Mouse (Mus musculus): ENCODE measurements around the gene Serpinf1.
"Not testable (repeated sequence)": the region's sequence is repeated elsewhere in the genome, so short reads cannot be mapped to it uniquely, and the experiment has no call there.

Gene Serpinf1

DNA sequence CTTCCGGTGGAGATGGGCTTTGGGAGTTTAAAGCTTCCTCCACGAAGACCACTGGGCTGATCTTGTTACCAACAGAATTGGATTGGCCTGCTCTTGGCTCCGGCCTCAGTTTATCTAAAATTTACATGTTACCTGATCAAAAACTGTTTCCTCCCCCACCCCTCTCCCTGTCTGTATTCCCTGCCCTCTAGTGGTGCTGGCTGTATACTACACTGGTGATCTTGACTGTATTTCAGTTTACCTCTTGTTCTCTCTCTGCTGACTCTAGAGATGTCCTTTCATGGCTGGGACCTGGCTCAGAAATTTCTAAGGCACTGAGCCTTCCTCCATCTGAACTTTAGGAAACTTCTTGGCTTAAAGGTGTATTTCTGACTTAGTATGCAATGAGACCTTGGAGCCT lies 35.7 kb upstream of the Serpinf1 start:
- in situ Hi-C loops (cut with MboI; ENCODE audit: low pct_unique_long_range_greater_than_20kb in 1 of 2, low sequenced_read_pairs in 2 of 2, unreplicated experiment in 1 of 2) = no loop called here

DNA sequence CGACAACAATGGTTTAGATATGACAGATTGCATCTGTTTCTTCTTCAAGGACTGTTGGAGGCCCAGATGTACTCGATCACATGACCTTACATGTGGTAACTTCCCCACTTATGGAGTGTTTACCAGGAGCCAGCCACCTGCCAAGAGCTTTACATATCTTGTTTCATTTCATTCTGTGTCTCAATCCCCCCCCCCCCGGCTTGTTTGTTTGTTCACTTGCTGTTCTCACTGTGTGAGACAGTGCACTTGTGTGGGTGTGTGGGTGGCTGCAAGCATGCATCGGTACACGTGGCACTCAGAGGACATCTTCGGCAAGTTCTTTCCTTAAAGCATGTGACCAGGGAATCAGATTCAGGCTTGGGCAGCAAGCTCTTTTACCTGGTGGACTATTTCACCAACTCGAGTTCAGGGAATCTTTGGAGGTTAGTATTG lies 34.0 kb upstream of the Serpinf1 start:
- in situ Hi-C loops (cut with MboI; ENCODE audit: low pct_unique_long_range_greater_than_20kb in 1 of 2, low sequenced_read_pairs in 2 of 2, unreplicated experiment in 1 of 2) = no loop called here

DNA sequence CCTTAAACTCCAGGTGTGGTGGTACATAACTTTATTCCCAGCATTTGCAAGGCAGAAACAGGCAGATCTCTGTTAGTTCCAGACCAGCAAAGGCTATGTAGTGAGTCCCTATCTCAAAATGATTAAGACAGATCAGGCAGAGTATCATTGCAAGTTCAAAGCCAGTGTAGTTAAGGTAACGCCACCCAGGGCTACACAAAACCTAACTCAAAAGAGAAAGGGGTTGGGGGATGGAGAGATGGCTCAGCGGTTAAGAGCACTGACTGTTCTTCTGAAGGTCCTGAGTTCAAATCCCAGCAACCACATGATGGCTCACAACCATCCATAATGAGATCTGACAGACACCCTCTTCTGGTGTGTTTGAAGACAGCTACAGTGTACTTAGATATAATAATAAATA lies 33.5 kb upstream of the Serpinf1 start:
- in situ Hi-C loops (cut with MboI; ENCODE audit: low pct_unique_long_range_greater_than_20kb in 1 of 2, low sequenced_read_pairs in 2 of 2, unreplicated experiment in 1 of 2) = not testable (repeated sequence)

DNA sequence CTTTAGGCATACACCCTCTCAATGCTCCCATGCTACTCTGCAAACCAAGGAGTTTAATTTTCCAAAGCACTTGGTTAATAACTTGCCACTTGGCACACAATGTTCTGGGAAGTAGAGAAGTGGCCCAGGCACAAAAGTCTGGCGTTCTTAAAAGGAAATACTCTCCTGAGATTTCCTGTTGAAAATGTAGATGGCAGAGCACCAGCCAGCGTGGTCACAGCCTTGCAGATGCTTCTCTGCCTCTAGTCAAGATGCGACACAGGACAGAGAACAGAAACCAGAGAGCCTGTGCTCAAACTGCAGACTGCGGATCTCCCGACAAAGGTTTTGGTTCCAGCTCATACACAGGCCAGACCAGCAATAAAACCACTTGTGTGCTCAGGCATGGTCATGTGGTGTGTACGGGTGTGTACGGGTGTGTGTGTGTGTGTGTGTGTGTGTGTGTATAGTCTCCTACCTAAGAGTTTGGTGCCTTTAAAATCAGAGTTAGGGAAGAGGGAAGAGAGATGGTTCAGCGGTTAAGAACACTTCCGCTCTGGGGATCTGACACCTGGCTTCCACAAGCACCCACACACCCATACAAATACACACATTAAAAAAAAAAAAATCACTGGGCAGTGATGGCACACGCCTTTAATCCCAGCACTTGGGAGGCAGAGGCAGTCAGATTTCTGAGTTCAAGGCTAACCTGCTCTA lies 32.7 kb upstream of the Serpinf1 start:
- in situ Hi-C loops (cut with MboI; ENCODE audit: low pct_unique_long_range_greater_than_20kb in 1 of 2, low sequenced_read_pairs in 2 of 2, unreplicated experiment in 1 of 2) = no loop called here

DNA sequence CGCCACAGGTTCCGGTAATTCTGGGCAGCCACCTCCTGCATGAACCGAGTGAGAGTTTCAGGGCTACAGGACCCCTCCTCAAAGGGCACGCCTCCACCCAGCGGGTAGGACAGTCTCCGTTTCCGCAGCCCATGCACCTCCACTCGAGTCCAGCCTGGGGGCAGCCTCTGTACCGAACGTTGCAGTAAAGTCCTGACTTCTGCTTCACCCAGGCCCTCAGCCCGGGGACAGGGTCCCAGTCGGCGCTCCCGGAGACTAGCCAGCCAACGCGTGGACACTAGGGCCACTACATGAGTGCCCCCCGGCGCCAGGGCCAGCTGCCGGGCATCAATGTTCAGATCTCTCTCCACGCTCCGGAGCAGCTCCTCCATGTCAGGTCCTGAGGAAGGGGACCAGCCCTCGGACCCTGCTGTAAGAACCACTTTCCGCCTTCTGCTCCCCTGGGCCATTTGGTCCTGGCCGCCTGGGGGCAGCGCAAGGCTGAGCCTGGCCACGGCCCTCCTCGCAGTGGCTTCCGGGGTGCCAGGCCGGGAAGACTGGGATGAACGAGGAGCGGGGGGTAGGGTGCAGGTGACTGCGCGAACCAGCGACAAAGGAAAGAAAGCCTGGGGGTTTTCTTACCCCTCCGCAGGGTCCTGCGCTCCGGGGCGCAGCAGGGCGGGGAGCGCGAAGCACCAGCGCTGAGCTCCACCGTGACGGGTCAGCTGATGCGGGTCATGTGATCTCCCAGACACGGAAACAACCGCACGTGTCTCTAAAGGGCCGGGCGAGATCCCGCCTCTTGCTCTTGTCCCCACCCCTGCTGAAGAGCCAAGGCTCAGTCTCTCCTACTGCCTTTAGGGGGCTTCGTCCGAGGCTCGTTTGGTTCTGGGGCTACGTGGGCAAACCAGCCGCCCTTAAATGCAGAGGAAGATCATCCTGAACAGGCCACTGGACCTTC lies 31.8 kb upstream of the Serpinf1 start, which contains the start of gene Wdr81:
Gene Wdr81, minus strand, starts transcription at position 727 of the 940 bp plus-strand sequence.
- in situ Hi-C loops (cut with MboI; ENCODE audit: low pct_unique_long_range_greater_than_20kb in 1 of 2, low sequenced_read_pairs in 2 of 2, unreplicated experiment in 1 of 2) = no loop called here

DNA sequence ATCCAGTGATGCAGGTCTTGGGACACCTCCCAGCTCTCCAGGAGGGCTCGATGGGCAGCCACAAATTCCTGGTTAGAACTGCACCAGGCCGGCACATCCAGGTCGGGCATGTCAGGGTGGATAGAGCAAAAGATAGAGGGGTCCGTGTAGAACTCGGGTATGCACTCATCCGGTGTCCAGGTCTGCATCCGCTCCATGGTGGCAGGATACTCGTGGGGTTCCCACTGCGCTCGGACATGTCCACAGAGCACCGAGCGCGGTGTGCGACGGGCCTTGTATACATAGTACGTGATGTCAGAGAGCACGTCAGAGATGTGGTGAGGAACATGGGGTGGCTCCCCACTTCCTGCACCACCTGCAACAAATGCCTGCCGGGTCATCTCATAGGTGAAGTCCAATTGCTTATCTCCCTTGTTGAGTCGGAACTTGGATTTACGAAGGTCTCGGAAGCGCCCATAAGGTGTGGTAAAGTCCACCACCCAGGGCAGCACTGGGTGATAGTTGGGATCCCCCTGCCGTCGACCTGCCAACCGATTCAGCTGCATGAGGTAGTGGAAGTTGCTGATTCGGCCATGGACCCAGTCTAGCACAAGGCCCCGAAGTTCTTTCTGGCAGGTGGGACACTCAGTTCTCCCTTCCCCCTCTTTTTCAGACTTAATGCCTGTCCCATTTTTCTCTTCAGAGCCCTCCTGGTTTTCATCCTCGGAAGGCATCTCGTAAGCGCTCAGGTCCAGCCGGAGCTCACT lies 30.5 kb upstream of the Serpinf1 start:
- in situ Hi-C loops (cut with MboI; ENCODE audit: low pct_unique_long_range_greater_than_20kb in 1 of 2, low sequenced_read_pairs in 2 of 2, unreplicated experiment in 1 of 2) = no loop called here

DNA sequence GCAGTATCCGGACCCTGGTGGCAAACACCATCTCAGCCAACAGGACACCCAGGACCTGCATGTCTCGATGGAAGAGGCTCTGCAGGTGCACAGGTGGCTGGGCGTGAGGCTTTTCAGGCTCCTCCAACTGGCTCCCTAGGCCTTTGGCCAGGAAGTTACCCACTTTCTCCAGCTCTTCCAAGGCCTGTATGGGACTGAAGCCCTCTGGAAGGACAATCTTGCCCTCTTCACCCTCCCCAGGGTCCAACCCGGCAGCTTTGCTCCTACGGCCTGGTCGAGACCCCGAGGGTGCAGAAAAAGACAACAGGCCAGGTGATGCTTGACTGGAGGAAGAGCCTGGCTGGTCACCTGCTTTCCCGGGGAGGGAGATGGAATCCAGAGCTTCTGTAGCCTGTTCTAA lies 29.6 kb upstream of the Serpinf1 start:
- in situ Hi-C loops (cut with MboI; ENCODE audit: low pct_unique_long_range_greater_than_20kb in 1 of 2, low sequenced_read_pairs in 2 of 2, unreplicated experiment in 1 of 2) = no loop called here

DNA sequence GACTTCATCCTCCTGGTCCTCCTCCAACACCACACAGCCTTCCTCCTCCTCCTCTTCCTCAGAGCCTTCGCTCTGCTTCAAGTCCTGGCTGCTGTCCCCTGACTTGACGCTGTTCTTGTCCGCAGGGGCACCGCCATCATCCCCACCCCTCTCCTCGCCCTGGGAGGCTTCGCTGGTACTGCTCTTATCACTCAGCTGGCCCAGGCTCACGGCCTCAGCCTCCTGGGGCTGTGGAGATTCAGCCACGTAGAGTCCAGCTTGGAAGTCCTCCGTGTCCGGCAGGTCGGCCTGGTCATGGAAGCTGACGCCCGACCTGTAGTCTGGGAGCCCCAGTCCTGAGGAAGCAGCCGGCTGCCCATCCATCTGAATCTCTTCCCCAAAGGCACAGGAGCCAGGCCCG lies 28.4 kb upstream of the Serpinf1 start:
- in situ Hi-C loops (cut with MboI; ENCODE audit: low pct_unique_long_range_greater_than_20kb in 1 of 2, low sequenced_read_pairs in 2 of 2, unreplicated experiment in 1 of 2) = no loop called here

DNA sequence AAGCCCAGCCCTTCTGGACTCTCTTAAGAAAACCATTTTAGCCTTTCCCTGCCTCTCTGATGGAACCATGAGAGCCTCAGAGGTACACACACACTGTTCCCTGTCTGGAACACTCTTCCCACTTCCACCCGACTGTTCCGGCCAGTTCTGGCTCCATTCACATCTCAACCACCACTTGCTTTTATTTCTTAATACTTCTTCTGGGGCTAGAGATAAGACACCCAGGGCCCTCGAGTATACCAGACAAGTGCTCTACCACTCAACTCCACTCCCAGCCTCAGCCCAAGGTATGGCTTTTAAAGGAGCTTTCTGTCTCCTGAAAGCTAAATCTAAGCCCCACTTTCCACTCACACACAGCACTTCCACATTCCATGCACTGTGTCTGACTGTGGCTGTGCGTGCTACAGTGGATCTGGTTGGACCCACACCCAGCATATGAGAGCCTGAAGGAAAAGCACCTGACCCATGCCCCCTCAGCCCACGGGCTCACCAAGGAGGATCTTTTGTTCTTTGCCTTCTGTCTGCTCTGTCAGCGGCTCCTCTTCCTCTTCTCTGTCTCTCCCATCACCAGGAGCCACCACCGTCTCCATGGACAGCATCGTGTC lies 27.9 kb upstream of the Serpinf1 start:
- in situ Hi-C loops (cut with MboI; ENCODE audit: low pct_unique_long_range_greater_than_20kb in 1 of 2, low sequenced_read_pairs in 2 of 2, unreplicated experiment in 1 of 2) = no loop called here

DNA sequence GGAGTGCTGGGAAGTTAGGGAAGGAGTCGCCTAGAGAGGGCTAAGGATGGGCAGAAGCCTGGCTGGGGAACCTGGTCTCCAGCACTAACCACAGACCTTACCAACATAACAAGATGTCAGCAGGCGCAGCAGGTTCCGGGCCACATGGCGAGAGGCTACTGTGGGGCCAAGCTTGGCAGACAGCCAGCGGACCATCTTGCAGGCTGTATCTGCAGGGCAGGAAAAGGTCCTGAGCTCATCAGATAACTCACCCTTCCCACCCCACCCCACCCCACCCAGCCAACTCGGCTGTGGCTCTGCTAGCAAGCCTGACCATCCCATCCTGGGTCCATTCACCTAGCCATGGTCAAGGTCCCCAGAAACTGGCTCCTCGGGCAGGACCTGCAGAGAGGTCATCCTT lies 27.2 kb upstream of the Serpinf1 start:
- in situ Hi-C loops (cut with MboI; ENCODE audit: low pct_unique_long_range_greater_than_20kb in 1 of 2, low sequenced_read_pairs in 2 of 2, unreplicated experiment in 1 of 2) = no loop called here

DNA sequence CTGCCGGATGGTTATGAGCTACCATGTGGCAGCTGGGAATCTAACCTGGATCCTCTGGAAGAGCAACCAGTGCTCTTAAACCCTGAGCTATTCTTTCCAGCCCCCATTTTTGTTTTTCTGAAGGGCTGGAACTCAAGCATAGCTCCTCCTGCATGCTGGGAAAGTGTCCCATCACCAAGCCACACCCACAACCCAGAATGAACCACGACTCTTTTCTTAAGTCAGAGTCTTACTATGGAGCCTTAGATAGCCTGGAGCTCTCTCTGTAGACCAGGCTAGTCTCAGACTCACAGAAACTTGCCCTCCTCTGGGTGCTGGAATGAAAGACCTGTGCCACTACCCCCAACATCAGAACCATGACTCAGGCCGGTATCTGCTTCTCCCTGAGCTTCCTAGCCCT lies 26.1 kb upstream of the Serpinf1 start:
- in situ Hi-C loops (cut with MboI; ENCODE audit: low pct_unique_long_range_greater_than_20kb in 1 of 2, low sequenced_read_pairs in 2 of 2, unreplicated experiment in 1 of 2) = no loop called here

DNA sequence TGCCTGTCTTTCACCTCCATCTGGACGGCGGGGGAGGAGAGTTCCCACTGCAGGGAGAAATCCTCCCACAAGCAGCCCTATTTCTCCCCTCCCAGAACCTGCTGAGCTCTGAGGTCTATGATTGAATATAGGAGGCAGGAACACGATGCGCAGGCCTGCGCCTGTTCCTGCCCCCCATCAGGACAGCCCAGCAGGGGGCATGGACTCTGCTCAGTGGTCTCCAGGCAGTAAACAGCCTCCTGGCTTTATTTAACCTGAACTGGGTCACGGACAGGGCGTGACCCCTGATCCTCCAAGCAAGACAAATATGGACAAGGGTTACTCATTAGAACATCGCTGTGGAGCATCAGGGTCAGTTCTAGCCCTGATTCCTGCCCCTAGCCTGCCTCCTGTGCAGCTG lies 21.2 kb upstream of the Serpinf1 start:
- in situ Hi-C loops (cut with MboI; ENCODE audit: low pct_unique_long_range_greater_than_20kb in 1 of 2, low sequenced_read_pairs in 2 of 2, unreplicated experiment in 1 of 2) = no loop called here

DNA sequence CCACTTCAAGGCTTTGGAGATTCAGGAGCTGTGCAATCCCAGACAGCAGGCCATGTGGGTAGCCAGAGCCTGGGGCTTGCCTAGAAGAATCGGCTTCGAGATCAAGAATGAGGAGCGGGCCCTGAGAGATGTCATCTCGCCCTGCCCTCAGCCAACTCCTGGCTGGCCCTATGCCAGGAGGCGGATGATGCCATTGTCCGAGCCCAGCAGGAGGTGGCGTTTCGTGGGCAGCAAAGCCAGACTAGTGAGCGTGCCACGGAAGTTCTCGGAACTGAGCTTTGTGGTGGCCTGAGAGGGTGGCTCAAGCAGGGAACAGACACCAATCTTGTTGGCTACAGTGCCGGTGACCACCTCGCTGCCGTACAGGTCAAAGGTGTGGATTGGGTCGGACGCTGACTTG lies 19.1 kb upstream of the Serpinf1 start:
- in situ Hi-C loops (cut with MboI; ENCODE audit: low pct_unique_long_range_greater_than_20kb in 1 of 2, low sequenced_read_pairs in 2 of 2, unreplicated experiment in 1 of 2) = no loop called here

DNA sequence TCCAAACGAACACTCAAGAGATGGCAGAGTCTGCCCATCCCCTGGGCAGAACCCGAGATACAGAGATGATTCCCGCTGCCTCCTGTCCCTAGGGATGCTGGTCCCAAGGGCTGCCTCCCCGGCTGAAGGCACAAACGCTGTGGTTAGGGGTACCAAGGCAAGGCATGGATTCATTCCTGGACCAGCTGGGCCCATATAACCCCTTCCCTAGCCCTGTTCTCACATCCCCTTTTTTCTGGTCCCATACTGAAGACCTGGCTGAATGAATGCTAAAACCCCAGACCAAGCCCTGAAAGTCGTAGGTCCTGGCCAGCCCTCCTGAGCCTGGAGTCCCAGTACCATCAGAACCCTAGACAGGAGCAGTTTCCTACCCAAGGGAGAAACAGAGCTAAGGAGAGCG lies 18.5 kb upstream of the Serpinf1 start:
- in situ Hi-C loops (cut with MboI; ENCODE audit: low pct_unique_long_range_greater_than_20kb in 1 of 2, low sequenced_read_pairs in 2 of 2, unreplicated experiment in 1 of 2) = no loop called here

DNA sequence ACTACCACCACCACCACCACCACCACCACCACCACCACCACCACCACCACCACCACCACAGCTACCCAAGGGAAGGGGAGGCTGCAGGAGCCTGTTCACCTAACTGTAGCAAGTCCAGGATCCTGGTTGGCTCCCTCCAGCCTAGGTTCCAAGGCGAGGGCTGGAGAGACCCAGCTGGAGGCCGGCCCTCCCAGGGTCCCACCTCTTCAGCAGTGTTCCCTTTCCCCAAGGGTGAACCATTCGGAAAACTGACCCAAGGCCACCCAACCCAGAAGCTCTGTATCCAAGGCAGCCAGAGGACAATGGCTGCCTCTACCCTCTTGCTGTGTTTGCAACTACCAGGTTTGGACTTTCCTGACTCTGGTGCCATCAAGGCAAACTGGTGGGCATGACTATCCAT lies 17.4 kb upstream of the Serpinf1 start:
- in situ Hi-C loops (cut with MboI; ENCODE audit: low pct_unique_long_range_greater_than_20kb in 1 of 2, low sequenced_read_pairs in 2 of 2, unreplicated experiment in 1 of 2) = no loop called here

DNA sequence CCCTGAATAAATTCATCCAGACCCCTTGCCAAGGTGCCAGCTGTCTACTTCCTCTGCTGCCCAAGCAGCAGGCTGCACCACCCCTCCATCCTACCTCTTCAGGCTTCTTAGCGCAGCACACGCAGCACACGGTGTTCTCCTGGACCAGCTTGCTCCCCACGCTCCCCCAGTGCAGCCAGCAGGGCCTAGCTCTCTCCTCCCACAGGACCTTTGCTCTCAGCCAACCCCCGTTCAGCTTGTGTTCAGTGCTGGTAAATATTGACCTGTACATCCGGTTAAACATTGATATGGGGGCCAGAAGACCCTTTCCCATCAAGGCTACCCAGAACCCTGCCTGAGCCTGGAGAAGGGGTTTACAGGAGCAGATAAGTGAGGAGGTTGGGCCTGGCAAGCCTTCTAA lies 16.9 kb upstream of the Serpinf1 start, which contains the start of gene Serpinf2:
Gene Serpinf2, minus strand, starts transcription at position 229 of the 400 bp plus-strand sequence.
- in situ Hi-C loops (cut with MboI; ENCODE audit: low pct_unique_long_range_greater_than_20kb in 1 of 2, low sequenced_read_pairs in 2 of 2, unreplicated experiment in 1 of 2) = no loop called here

DNA sequence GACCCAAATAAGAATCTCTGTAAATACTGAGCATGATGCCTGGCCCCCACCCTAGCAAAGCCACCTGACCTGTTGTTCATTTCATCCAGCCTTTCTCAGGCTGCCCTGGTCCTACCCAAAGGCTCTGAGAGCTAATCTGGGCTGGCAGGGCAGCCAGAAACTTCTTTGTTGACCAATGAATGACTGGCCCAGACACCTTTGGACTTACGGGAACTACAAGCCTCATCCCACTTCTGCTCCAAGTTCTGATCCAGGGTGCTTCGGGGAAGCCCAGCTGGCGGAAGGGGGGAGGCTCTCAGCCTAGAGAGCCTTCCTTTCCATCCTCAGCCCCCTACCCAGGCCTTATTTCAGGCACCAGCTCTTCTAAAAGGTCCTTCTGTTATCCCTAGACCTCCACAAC lies 16.3 kb upstream of the Serpinf1 start:
- in situ Hi-C loops (cut with MboI; ENCODE audit: low pct_unique_long_range_greater_than_20kb in 1 of 2, low sequenced_read_pairs in 2 of 2, unreplicated experiment in 1 of 2) = no loop called here

DNA sequence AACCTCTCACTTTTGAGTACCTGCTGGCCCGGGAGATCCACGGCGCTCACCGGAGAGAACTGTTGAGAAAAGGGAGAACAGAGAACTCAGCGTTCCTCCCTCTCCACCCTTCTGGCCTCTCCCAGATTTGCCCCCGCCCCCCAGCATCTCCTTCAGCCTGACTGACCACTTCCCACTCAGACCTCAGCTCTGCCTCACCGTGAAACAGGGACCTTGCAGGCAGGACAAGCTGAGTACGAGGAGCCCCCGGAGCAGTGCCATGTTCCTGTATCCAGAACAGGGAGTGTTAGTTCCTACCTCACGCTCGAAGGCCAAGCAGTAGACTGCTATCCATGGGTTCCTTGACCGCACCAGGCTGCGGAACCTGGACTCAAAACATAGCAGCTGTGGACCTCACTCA lies 15.7 kb upstream of the Serpinf1 start:
- in situ Hi-C loops (cut with MboI; ENCODE audit: low pct_unique_long_range_greater_than_20kb in 1 of 2, low sequenced_read_pairs in 2 of 2, unreplicated experiment in 1 of 2) = no loop called here

DNA sequence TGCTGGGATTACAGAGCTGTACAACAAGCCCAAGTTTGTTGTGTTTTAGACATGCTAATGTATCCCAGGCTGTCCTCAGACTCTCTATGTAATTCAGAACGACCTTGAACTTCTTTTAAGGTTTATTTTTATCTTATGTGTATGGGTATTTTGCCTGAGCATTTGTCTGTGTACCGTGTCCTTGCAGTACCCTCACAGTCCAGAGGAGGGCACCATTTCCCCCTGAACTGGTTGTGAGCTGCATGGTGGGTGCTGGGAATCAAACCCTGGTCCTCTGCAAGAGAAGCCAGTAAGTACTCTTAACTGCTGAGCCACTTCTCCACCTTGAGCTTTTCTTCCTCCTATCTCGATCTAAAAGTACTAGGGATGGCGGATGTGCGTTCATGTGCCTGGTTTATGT lies 11.6 kb upstream of the Serpinf1 start:
- in situ Hi-C loops (cut with MboI; ENCODE audit: low pct_unique_long_range_greater_than_20kb in 1 of 2, low sequenced_read_pairs in 2 of 2, unreplicated experiment in 1 of 2) = no loop called here
